Mouse (Mus musculus) small intestine, adult 2 months (tissue): ENCODE data around the gene Clybl. TPM values are rescaled to one million over a fixed set of nuclear protein-coding genes. Genes with fewer than 3 reads are reported as not detected.

Source experiments
- H3K27ac ChIP-seq: fragments of 200-500 bp; 2 replicates; pipeline ENCODE4 v1.5.1; 2012; ENCODE audit warnings: low read depth, low read length, control low read depth, inconsistent platforms; ENCODE audit not compliant: insufficient read depth
- H3K27me3 ChIP-seq: fragments of 200-500 bp; 2 replicates; pipeline ENCODE4 v1.6.1; 2012; ENCODE audit warnings: mild to moderate bottlenecking, moderate library complexity, low read length, inconsistent platforms; ENCODE audit not compliant: control insufficient read depth, insufficient read depth
- H3K36me3 ChIP-seq: fragments of 200-500 bp; 2 replicates; pipeline ENCODE4 v1.6.1; 2012; ENCODE audit warnings: mild to moderate bottlenecking, low read length, control low read depth, inconsistent platforms; ENCODE audit not compliant: control insufficient read depth, insufficient read depth
- H3K4me1 ChIP-seq: fragments of 200-500 bp; 2 replicates; pipeline ENCODE4 v1.6.1; 2012; ENCODE audit warnings: low read length, inconsistent platforms, mixed read lengths; ENCODE audit not compliant: control insufficient read depth, insufficient read depth, insufficient read length
- H3K4me3 ChIP-seq: fragments of 200-500 bp; 2 replicates; pipeline ENCODE4 v1.5.1; 2012; ENCODE audit warnings: low read depth, mild to moderate bottlenecking, control low read depth, inconsistent platforms, low read length, moderate library complexity
- CTCF ChIP-seq: fragments of 200-500 bp; IDR thresholded peaks from 2 replicates; pipeline ENCODE4 v1.5.1; 2012; ENCODE audit warnings: low read depth, mild to moderate bottlenecking, control low read depth, inconsistent platforms, low read length, moderate library complexity, mixed read lengths; ENCODE audit not compliant: insufficient replicate concordance, insufficient read length; ENCODE audit errors: extremely low read depth
- POLR2A ChIP-seq: fragments of 200-500 bp; IDR thresholded peaks from 2 replicates; pipeline ENCODE4 v1.6.1; 2012; ENCODE audit warnings: low read depth, mild to moderate bottlenecking, control low read depth, inconsistent platforms, low read length, moderate library complexity
- WGBS: fragments of 180-500 bp; shearing (Covaris S2); methylation state at CpG from one replicate; pipeline ENCODE4 v1.1.7; 2018; 5-methylcytosine and 5-hydroxymethylcytosine counted together
- polyA plus RNA-seq: library from polyadenylated mRNA; depleted of rRNA; stranded (reverse); fragments of >200 nt; gene quantifications from 2 replicates; pipeline ENCODE4 v1.2.3, GENCODE M21; 2012

The Clybl gene
- polyA plus RNA-seq, 1 experiment, result 3.1 TPM

DNA sequence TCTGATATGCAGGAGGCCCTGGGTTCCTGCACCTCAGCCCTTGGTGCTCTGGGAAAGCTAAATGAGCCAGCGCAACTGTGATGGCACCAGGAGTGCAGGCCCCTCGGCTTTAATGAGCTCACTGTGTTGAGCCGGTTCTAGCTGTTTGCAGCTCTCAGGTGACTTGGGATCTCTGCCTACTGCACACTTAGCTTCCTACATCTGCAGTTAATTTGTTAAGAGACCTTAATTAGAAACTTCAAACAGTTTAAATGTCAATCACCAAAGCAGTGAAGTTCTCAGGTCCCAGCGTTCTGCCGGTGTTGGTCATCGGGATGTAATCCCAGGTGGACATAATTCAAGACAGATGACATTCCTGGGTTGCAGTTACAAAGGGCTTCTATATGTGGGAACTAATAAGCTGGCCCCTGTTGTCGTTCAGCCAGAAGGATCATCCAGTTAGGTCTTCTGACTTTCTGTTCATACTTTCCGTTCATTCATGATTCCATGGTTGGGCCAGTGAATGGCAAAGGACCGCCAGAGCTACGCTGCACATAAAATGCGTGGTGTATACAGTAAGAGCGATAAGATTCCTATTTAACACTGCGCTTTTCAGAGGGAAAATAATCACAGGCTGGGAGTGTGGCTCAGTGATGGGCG, 18.9 kb downstream of the Clybl start:
- Histone ChIP-seq H3K27ac (no peak overlapping the region), H3K4me1 (no peaks in the 10 kb centered on the region), H3K36me3 (no peaks in the 10 kb centered on the region), H3K4me3 (no peak overlapping the region), H3K27me3 (no peaks in the 10 kb centered on the region)
- no peak for TF ChIP-seq POLR2A
- no peak for TF ChIP-seq CTCF
- 89% methylated on average over 14 of the region's 14 CpGs for whole genome bisulfite sequencing

DNA sequence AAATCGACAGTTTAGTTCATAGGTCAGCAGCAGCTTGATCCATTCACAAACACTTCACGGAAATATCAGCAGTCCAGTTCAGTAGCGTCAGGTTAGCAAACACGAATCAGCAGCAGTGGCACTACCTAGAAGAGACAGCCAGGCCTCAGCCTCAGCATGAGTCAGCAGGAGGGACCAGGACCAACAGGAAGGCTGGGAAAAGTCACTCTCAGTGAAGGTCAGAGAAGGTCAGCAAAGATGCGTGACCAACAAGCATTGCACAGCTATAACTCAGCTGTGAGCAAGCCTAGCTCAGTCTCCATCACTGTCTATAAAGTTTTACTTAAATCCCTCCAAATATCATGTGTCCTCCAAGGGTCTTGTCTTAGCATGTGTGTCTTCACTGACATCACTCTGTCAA, 27.7 kb downstream of the Clybl start:
- 62% methylated on average over 5 of the region's 5 CpGs for WGBS
- Histone ChIP-seq H3K4me3 (no peak overlapping the region), H3K27me3 (no peaks in the 10 kb centered on the region), H3K36me3 (no peaks in the 10 kb centered on the region), H3K4me1 (no peaks in the 10 kb centered on the region), H3K27ac (no peak overlapping the region)
- TF ChIP-seq CTCF (no peak), POLR2A (no peak)

GRCm38 (mm10) chr14:122213590-122213989, 32.1 kb downstream of the Clybl start:
- no peaks in the 10 kb centered on the region for H3K36me3 ChIP-seq
- TF ChIP-seq CTCF (no peak), POLR2A (no peak)
- H3K27ac ChIP-seq, result no peak overlapping the region
- no peaks in the 10 kb centered on the region for H3K27me3 ChIP-seq
- no peak overlapping the region for H3K4me3 ChIP-seq
- no peaks in the 10 kb centered on the region for H3K4me1 ChIP-seq
- 81% methylated on average over 8 of the region's 8 CpGs for WGBS

GRCm38 (mm10) chr14:122214126-122214525, 32.6 kb downstream of the Clybl start:
- H3K27me3 ChIP-seq, result no peaks in the 10 kb centered on the region
- WGBS, result 94% methylated on average over 6 of the region's 6 CpGs
- no peaks in the 10 kb centered on the region for H3K36me3 ChIP-seq
- no peak overlapping the region for H3K4me3 ChIP-seq
- TF ChIP-seq POLR2A, result no peak
- TF ChIP-seq CTCF, result no peak
- H3K4me1 ChIP-seq, result no peaks in the 10 kb centered on the region
- H3K27ac ChIP-seq, result no peak overlapping the region

DNA sequence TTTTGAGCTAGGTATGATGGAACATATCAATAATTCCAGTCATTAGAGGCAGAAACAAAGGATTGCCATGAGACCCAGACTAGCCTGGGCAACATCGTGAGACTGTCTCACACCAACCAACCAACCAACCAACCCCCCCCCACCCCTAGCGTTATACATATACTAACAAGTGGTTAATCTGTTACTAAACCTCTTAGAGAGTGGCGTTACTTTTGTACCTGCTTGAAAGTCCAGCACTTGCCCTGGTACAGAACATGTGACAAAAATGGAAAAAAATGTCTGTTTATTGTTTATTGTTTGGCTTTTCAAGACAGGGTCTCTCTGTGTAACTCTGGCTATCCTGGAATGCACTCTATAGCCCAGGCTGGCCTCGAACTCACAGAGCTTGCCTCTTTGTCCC, 35.7 kb downstream of the Clybl start:
- TF ChIP-seq POLR2A (no peak), CTCF (no peak)
- Histone ChIP-seq H3K27me3 (no peaks in the 10 kb centered on the region), H3K36me3 (no peaks in the 10 kb centered on the region), H3K27ac (no peak overlapping the region), H3K4me1 (no peaks in the 10 kb centered on the region), H3K4me3 (no peak overlapping the region)
- 74% methylated on average over 4 of the region's 4 CpGs for WGBS

GRCm38 (mm10) chr14:122222934-122223374, 41.5 kb downstream of the Clybl start:
- no peaks in the 10 kb centered on the region for H3K27me3 ChIP-seq
- no peaks in the 10 kb centered on the region for H3K4me1 ChIP-seq
- TF ChIP-seq CTCF (no peak), POLR2A (no peak)
- H3K4me3 ChIP-seq, result no peak overlapping the region
- no peak overlapping the region for H3K27ac ChIP-seq
- 58% methylated on average over 10 of the region's 10 CpGs for WGBS
- H3K36me3 ChIP-seq, result no peaks in the 10 kb centered on the region

DNA sequence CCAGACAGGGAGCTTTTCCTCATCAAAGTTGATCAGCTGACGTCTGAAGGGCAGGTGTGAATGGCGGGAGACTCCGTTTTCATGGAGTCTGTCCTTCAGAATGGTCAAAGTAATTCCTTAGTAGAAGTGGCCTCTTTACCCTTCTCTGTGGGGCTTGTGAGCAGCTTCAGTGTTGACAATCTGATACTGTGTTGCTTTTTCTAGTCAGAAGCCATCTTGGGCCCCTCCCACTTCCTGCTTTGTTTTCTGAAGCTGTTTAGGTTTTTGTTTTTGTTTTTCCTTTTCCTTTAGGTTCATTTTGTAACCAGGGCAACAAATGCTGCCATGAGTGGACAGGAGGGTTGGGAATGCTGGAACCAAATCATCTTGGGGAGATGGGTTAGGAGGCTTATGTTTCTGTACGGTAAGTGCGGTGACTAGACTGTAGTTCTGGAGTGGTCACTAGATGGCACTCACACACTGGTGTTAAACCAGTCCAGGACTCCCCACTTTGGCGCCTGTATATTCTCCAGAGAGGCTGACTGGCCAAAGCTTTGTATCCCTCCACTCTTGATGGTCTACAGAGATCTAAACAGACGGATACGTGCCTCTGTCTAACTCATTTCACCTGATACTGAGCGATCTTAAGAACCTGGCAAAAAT, 42.1 kb downstream of the Clybl start:
- no peaks in the 10 kb centered on the region for H3K4me1 ChIP-seq
- 17% methylated on average over 9 of the region's 9 CpGs for WGBS
- H3K27ac ChIP-seq, result no peak overlapping the region
- no peaks in the 10 kb centered on the region for H3K36me3 ChIP-seq
- TF ChIP-seq POLR2A (no peak), CTCF (peak; percentile 67; the same call in 1 of the 2 replicates)
- no peak overlapping the region; the same call in 1 of the 2 replicates for H3K4me3 ChIP-seq
- H3K27me3 ChIP-seq, result no peaks in the 10 kb centered on the region
